Mouse (Mus musculus): Measurements from ENCODE around the gene Fam117a. TPM values are rescaled to one million over a fixed set of nuclear protein-coding genes. Genes with fewer than 3 reads are reported as not detected.

Gene Fam117a
- 11.7 and 11.9 TPM in 2 replicates for polyA plus RNA-seq (2016; fragmentation: Nextera tagmentation; extraction: Ambion mirVana)

- H3K36me3 ChIP-seq, result no peaks in the 10 kb centered on the region
- peaks cover 30% of the 10 kb centered on the region for H3K4me1 ChIP-seq
- H3K9ac ChIP-seq, result peak within 1 kb of the TSS; percentile 79
- WGBS, result 0% methylated on average over 10 of the region's 27 CpGs
- H3K27ac ChIP-seq, result peak within 1 kb of the TSS; percentile 55; the same call in 1 of the 2 replicates
- peak within 1 kb of the TSS; percentile 91 for H3K4me2 ChIP-seq (replicated peaks)
- no peaks in the 10 kb centered on the region for H3K9me3 ChIP-seq (replicated peaks)
- H3K27me3 ChIP-seq, result peaks cover 17% of the 10 kb centered on the region
- peak; percentile 96 for ATAC-seq (ENCODE audit: low FRiP score)
- H3K4me3 ChIP-seq, result peak within 1 kb of the TSS; percentile 75
Measured at GRCm38 (mm10) chr11:95336568-95337128, at the start of gene Fam117a. Gene Fam117a (plus strand): TSS chr11:95337018.

- Histone ChIP-seq H3K27ac (no peak overlapping the region), H3K4me1 (no peaks in the 10 kb centered on the region), H3K36me3 (peaks cover 80% of the 10 kb centered on the region)
Measured at GRCm38 (mm10) chr11:95291998-95292397, 44.8 kb upstream of the Fam117a start.

GRCm38 (mm10) chr11:95293017-95293624 lies 43.7 kb upstream of the Fam117a start:
- Histone ChIP-seq H3K4me1 (no peaks in the 10 kb centered on the region), H3K9me3 (replicated peaks) (no peaks in the 10 kb centered on the region), H3K4me3 (no peak overlapping the region), H3K27me3 (no peaks in the 10 kb centered on the region), H3K9ac (no peak overlapping the region), H3K36me3 (peaks cover 77% of the 10 kb centered on the region), H3K4me2 (replicated peaks) (no peak overlapping the region), H3K27ac (no peak overlapping the region)
- 91% methylated on average over 8 of the region's 8 CpGs for WGBS
- ATAC-seq (ENCODE audit: low FRiP score), result no peak

More at GRCm38 (mm10) chr11:95291998-95292397, 44.8 kb upstream of the Fam117a start:
- Histone ChIP-seq H3K9me3 (replicated peaks) (no peaks in the 10 kb centered on the region), H3K4me2 (replicated peaks) (no peak overlapping the region), H3K27me3 (no peaks in the 10 kb centered on the region), H3K9ac (no peak overlapping the region), H3K4me3 (no peak overlapping the region)
- WGBS, result 80% methylated on average over 4 of the region's 4 CpGs
- ATAC-seq (ENCODE audit: low FRiP score), result no peak

GRCm38 (mm10) chr11:95295736-95296135 lies 41.1 kb upstream of the Fam117a start:
- ATAC-seq (ENCODE audit: low FRiP score), result no peak
- WGBS, result 96% methylated on average over 13 of the region's 13 CpGs
- no peak overlapping the region for H3K27ac ChIP-seq
- no peaks in the 10 kb centered on the region for H3K27me3 ChIP-seq
- H3K9me3 ChIP-seq (replicated peaks), result no peaks in the 10 kb centered on the region
- peaks cover 77% of the 10 kb centered on the region for H3K36me3 ChIP-seq
- H3K4me1 ChIP-seq, result no peaks in the 10 kb centered on the region
- no peak overlapping the region for H3K4me3 ChIP-seq
- H3K9ac ChIP-seq, result no peak overlapping the region
- no peak overlapping the region for H3K4me2 ChIP-seq (replicated peaks)

- Histone ChIP-seq H3K4me1 (no peaks in the 10 kb centered on the region), H3K4me2 (replicated peaks) (no peak overlapping the region), H3K27me3 (no peaks in the 10 kb centered on the region), H3K36me3 (peaks cover 75% of the 10 kb centered on the region), H3K9me3 (replicated peaks) (no peaks in the 10 kb centered on the region), H3K27ac (no peak overlapping the region), H3K4me3 (no peak overlapping the region), H3K9ac (no peak overlapping the region)
- no peak for ATAC-seq (ENCODE audit: low FRiP score)
- 15% methylated on average over 2 of the region's 2 CpGs for WGBS
Measured at GRCm38 (mm10) chr11:95298146-95298545, 38.7 kb upstream of the Fam117a start.

GRCm38 (mm10) chr11:95299886-95300285 lies 36.9 kb upstream of the Fam117a start:
- no peaks in the 10 kb centered on the region for H3K9me3 ChIP-seq (replicated peaks)
- peaks cover 68% of the 10 kb centered on the region for H3K36me3 ChIP-seq
- no peak for ATAC-seq (ENCODE audit: low FRiP score)
- H3K9ac ChIP-seq, result no peak overlapping the region
- no peak overlapping the region for H3K4me3 ChIP-seq
- H3K4me2 ChIP-seq (replicated peaks), result no peak overlapping the region
- WGBS, result 92% methylated on average over 12 of the region's 12 CpGs
- H3K4me1 ChIP-seq, result no peaks in the 10 kb centered on the region
- H3K27ac ChIP-seq, result no peak overlapping the region
- H3K27me3 ChIP-seq, result no peaks in the 10 kb centered on the region

- Histone ChIP-seq H3K4me3 (no peak overlapping the region), H3K36me3 (peaks cover 72% of the 10 kb centered on the region), H3K4me2 (replicated peaks) (no peak overlapping the region), H3K9ac (no peak overlapping the region), H3K4me1 (no peaks in the 10 kb centered on the region), H3K27ac (no peak overlapping the region), H3K27me3 (no peaks in the 10 kb centered on the region), H3K9me3 (replicated peaks) (no peaks in the 10 kb centered on the region)
- 91% methylated on average over 3 of the region's 3 CpGs for WGBS
- ATAC-seq (ENCODE audit: low FRiP score), result no peak
Measured at GRCm38 (mm10) chr11:95301772-95302171, 35.0 kb upstream of the Fam117a start.

- no peaks in the 10 kb centered on the region for H3K27me3 ChIP-seq
- H3K4me1 ChIP-seq, result peaks cover 11% of the 10 kb centered on the region
- no peaks in the 10 kb centered on the region for H3K9me3 ChIP-seq (replicated peaks)
- H3K4me3 ChIP-seq, result no peak overlapping the region
- no peak for ATAC-seq (ENCODE audit: low FRiP score)
- 91% methylated on average over 7 of the region's 7 CpGs for WGBS
- H3K27ac ChIP-seq, result no peak overlapping the region
- H3K9ac ChIP-seq, result no peak overlapping the region
- peaks cover 40% of the 10 kb centered on the region for H3K36me3 ChIP-seq
- H3K4me2 ChIP-seq (replicated peaks), result no peak overlapping the region
Measured at GRCm38 (mm10) chr11:95305600-95305999, 31.2 kb upstream of the Fam117a start.

GRCm38 (mm10) chr11:95307526-95307925 lies 29.3 kb upstream of the Fam117a start:
- Histone ChIP-seq H3K9me3 (replicated peaks) (no peaks in the 10 kb centered on the region), H3K4me1 (peaks cover 21% of the 10 kb centered on the region), H3K9ac (no peak overlapping the region), H3K36me3 (peaks cover 26% of the 10 kb centered on the region), H3K4me3 (no peak overlapping the region), H3K4me2 (replicated peaks) (no peak overlapping the region), H3K27ac (no peak overlapping the region), H3K27me3 (no peaks in the 10 kb centered on the region)
- 88% methylated on average over 8 of the region's 8 CpGs for WGBS
- ATAC-seq (ENCODE audit: low FRiP score), result no peak

GRCm38 (mm10) chr11:95309510-95310006 lies 27.3 kb upstream of the Fam117a start:
- Histone ChIP-seq H3K27ac (peak overlapping the region; percentile 90), H3K4me3 (peak overlapping the region; percentile 79), H3K9ac (peak overlapping the region; percentile 85), H3K4me1 (peaks cover 21% of the 10 kb centered on the region), H3K36me3 (peaks cover 11% of the 10 kb centered on the region; the same call in 1 of the 2 replicates), H3K27me3 (no peaks in the 10 kb centered on the region), H3K9me3 (replicated peaks) (no peaks in the 10 kb centered on the region), H3K4me2 (replicated peaks) (peak overlapping the region; percentile 80)
- ATAC-seq (ENCODE audit: low FRiP score), result peak; percentile 97
- WGBS, result under 1% methylated on average over 37 of the region's 37 CpGs

- ATAC-seq (ENCODE audit: low FRiP score), result peak; percentile 97
- Histone ChIP-seq H3K27me3 (no peaks in the 10 kb centered on the region), H3K4me1 (peaks cover 21% of the 10 kb centered on the region), H3K9me3 (replicated peaks) (no peaks in the 10 kb centered on the region), H3K9ac (peak within 1 kb of the TSS; percentile 85), H3K36me3 (peaks cover 9% of the 10 kb centered on the region; the same call in 1 of the 2 replicates), H3K4me2 (replicated peaks) (peak within 1 kb of the TSS; percentile 80), H3K27ac (peak within 1 kb of the TSS; percentile 90), H3K4me3 (peak within 1 kb of the TSS; percentile 79)
- 1% methylated on average over 42 of the region's 42 CpGs for WGBS
Measured at GRCm38 (mm10) chr11:95310007-95310647, 26.7 kb upstream of the Fam117a start, which contains the start of gene Kat7. Gene Kat7 (minus strand): TSS chr11:95310246.

GRCm38 (mm10) chr11:95310648-95311424 lies 26.0 kb upstream of the Fam117a start:
- peak; percentile 7 for ATAC-seq (ENCODE audit: low FRiP score)

More at GRCm38 (mm10) chr11:95310648-95311424, 26.0 kb upstream of the Fam117a start:
- Histone ChIP-seq H3K4me1 (peaks cover 21% of the 10 kb centered on the region), H3K9me3 (replicated peaks) (no peaks in the 10 kb centered on the region), H3K4me3 (peak overlapping the region; percentile 79), H3K4me2 (replicated peaks) (peak overlapping the region; percentile 76), H3K9ac (peak overlapping the region; percentile 64), H3K27me3 (no peaks in the 10 kb centered on the region), H3K36me3 (peaks cover 4% of the 10 kb centered on the region; the same call in 1 of the 2 replicates), H3K27ac (peak overlapping the region; percentile 70; the same call in 1 of the 2 replicates)
- 4% methylated on average over 17 of the region's 17 CpGs for WGBS

All from hindbrain, embryonic 12.5 days (tissue).